Mouse (Mus musculus): ENCODE measurements around the gene Cntn2. TPM values are rescaled to one million over a fixed set of nuclear protein-coding genes. Genes with fewer than 3 reads are reported as not detected.

Gene Cntn2
- total RNA-seq, 2 experiments from 2014 or later = 69.3 to 69.6 TPM

DNA sequence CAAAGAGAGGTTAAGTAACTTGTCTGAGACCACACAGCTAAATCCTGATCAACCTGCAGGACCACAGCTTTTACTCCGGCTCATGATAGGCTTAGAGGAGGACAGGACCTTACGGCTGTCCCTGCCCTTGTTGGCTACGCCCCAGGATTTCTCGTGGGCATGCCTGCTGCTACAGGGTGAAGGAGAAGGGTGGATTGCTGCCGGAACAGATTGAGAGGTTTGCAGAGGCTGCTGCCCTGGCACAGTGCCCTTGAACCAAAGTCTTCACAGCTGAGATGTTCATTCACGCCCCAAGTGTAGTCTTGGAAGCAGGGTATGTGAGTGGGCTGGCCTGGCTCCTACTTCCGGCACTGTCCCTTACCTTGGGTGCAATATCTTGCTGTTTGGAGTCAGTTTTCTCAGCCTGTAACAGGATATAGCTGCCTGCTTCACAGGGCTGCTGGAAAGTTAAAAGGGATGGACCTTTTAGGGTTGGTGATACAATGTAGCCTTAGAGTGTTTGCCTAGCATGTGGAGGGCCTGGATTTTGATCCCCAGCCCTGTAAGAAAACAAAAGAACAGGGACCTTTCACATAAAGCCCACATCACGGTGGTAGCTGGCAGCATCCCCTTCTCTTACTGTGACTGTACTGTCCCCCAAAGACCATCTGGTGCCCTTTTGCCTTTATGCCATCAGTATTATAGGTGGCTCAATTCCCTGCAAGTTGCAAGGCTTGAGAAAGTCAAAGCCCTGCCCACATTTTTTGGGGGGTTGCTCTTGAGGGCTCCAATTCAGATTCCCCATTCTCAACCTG, 18.0 kb upstream of the Cntn2 start:
- no peak for DNase-seq (ENCODE audit: extremely low spot score in 1 of 2, low spot score in 1 of 2)

DNA sequence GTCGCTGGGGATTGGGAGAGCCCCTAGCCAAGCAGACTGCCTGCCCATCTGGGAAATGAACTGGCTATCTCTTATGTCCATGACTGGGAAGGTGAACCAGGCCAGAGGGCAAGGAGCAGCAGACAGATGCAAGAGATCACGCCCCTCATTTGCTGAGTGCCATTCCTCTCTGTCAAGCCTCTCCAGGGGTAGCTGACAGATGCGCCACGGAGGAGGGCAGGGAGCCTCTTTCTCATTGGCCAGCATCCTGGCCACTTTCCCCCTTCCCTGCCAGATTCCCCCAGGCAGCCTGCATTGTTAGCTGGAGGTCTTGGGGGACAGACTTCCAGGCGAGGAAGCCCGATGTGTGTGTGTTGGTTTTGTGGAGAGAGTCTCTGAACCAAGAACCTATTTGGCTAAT, 16.0 kb upstream of the Cntn2 start:
- no peak for DNase-seq (ENCODE audit: extremely low spot score in 1 of 2, low spot score in 1 of 2)

DNA sequence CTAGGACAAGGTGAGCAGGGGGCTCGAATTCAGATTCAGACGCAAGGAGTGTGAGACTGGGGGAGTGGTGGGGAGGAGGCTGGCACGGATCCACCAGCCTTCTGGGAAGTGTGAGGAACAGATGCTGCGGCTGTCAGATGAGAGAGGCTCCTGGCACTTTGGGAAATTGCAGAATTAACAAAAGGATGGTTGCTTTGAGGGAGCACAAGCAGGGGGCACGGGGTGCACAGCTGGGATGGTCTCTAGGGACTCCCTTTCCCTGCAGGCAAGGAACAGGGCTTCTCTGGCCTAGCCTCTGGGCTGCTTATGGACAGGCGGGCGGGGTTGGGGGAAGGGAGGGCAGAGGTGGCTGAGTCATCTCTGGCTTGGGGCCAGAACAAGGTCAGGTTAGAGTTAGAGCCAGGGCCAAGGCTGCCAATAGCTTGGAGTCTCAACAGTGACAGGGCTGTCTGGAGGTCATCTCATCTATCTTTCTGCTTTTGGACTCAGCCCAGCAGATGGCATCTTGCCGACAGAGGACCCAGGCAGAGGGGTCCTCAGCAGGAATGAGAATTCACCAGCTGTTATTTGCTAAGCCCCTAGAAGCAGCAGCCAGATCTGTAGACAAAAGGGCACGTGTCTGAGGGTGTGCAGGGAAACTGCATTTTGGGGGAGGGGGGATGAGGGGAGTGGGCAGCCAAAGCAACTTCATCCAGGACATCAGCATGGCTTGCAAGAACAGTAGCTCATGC, 15.0 kb upstream of the Cntn2 start:
- no peak for DNase-seq (ENCODE audit: extremely low spot score in 1 of 2, low spot score in 1 of 2)

DNA sequence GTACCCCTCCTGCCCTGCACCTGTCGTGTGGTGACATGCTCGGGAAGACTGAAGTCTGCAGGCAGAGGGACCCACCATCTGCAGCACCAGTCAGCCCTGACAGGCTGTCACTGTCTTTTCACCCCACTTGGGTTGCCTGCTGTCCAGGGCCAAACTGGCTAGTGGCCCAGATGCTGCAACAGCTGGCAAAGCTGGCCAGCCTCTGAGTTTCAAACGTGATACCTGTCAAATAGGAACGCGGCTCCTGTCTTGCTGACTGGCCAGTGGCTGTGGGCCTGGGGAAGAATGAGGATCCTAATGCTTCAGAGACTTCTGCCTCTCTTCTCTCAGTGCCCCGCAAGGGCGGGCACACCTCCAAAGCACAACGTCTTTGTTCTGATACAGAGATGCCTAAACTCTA, 733 bp upstream of the Cntn2 start:
- DNase-seq (ENCODE audit: extremely low spot score in 1 of 2, low spot score in 1 of 2) = no peak

DNA sequence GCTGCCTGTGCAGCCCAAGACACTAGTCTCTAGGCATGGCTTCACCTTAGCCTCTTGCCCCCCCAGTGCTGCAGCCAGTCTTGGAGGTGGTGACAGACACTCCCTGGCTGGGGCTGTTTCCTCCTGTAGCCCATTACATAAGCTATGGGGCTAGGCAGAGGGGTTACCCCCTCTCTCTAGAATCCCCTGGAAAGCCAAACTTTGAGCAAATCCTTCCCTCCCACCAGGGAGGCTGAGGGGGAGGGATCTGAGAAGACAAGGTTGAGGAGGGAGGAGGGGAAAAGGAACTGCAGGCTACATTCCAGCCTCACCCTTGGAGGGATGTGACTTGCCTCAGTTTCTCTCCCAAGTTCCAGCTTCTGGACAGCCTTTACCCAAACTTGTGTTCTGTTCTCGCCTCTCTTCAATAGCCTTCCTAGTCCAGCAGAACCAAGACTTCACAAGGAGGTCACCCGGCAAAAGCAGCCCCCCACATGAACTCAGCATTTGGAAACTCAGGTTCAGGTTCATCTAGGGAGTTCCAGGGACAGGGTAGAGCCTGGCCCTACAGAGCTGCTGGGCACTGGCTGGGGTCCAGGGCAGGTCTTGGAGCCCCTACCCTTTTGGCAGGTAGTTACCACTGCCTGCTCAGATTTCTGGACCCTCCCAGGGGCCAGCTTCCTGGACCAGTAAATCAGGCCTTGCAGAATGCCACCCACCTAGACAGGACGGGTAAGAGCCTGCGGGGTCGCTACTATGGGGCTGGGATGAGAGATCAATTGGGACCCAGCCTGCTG, 1.0 kb downstream of the Cntn2 start:
- no peak for DNase-seq (ENCODE audit: extremely low spot score in 1 of 2, low spot score in 1 of 2)

DNA sequence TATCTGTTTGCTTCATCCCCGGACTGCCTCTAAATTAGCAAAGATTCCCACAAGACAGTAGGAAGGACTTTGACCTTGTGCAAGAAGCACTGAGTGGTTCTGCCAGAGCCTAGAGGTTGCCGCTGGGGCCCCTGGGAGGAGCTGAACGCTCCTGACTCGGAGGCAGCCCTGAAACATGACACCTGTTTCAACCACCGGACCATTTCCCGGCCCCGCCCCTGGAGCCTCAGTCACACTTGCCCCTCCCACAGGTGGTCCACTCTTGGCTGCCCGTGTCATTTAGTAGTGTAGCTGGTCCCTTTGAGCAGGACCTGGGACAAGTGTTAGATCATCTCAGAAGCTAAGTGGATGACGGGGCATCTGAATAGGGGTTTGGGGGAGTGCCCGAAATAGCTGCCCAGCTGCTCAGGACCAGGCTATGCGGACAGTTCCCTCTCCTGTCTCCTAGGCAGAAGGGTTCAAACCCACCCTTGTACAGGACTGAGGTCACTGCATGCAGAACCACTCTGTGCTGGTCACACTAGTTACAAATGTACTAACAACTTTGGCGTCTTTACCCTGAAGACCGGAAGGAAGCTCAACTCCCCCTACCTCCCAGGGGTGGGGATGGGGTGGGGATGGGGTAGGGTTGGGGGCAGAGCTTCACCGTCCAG, 1.8 kb downstream of the Cntn2 start:
- DNase-seq (ENCODE audit: extremely low spot score in 1 of 2, low spot score in 1 of 2) = no peak

DNA sequence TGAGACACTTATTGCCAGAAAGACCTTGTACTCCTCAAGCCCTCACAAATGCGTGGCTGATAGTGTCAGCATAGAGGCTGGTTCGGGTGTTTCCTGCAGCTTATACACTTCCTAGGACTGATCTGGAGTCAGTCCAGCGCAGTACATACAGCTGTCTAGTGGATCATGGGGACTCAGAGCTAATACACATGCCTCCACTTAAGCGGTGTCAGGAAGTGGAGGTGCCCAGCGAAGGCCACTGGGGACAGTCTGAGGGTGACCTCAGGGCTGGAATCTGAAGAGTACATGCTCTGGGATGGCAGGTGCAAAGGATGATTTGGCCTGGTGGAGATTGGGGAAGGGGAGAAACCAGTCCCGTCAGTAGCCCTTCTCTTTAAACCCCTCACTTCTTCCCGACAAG, 2.4 kb downstream of the Cntn2 start:
- DNase-seq (ENCODE audit: extremely low spot score in 1 of 2, low spot score in 1 of 2) = no peak

DNA sequence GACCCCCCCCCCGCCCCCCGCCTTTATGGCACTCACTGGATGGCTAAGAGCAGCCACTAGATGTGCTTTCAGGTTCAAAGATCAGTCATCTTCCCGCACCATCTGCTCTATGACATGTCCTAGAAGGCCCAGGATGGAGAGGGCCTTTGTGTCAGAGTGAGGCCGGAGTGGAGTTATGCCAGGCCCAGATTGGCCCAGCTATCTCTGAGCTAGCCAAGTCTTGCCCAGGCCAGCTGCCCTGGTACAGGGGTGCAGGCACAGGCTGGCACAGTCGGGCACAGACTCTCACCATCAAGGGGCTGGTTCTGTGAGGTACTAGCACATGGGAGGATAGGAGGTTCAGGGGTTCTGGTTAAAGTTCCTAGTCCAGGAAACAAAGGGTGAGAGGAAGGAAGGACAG, 5.3 kb downstream of the Cntn2 start:
- no peak for DNase-seq (ENCODE audit: extremely low spot score in 1 of 2, low spot score in 1 of 2)

DNA sequence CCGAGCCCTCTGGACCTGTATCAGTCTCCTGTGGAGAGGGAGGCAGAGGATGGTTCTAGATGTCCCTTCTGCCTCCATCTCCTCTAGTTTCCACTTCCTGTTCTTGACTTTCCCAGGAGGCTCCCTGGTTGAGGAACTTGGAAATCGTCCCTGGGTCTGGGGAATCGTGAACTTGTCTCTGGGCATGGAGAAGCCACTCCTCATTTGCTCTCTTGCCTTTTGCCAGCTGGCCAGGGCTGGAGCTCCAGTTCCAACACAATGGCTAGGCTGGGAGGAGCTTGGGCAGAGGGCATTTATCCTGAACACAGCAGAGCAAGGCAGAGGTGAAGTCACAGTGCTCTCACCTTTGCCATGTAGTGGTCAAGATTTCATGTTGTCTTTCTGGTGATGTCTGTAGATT, 6.6 kb downstream of the Cntn2 start:
- DNase-seq (ENCODE audit: extremely low spot score in 1 of 2, low spot score in 1 of 2) = no peak

DNA sequence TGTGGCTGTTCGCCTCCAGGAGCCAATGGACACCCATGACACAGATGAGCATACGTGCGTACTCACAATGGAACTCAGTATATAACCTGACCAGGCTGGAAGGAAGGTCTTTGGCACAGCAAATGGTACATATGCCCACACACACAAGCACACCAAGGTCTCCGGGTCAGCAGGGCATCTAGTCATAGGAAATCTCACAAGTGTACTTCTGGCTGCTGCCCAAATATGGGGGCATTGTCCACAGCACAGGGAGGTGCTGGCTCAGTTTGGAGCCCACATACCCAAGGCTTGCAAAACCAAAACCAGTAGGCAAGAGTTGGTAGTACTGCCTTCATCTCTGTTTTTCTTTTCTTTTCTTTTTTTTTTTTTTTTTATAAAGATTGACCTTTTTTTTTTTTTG, 7.5 kb downstream of the Cntn2 start:
- DNase-seq (ENCODE audit: extremely low spot score in 1 of 2, low spot score in 1 of 2) = no peak

DNA sequence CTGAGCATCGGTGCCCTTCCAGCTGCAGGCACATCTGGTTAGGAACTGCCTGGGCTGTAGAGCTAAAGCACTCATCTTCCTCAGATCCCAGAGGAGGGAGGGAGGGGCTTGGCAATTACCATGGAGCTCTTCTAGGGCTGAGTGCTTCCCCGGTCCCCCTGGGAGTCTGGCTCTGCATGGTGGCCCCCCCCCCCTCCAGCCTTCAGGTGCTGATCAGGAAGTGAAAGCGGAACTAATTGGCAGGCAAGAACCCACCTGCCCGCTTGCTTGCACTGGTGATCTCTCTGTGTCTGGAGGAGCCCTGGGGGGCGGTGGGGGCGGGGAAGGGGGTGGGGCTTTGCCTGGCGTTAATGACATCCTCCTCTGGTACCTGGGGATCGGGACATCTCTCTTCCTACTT, 9.2 kb downstream of the Cntn2 start:
- DNase-seq (ENCODE audit: extremely low spot score in 1 of 2, low spot score in 1 of 2) = no peak

DNA sequence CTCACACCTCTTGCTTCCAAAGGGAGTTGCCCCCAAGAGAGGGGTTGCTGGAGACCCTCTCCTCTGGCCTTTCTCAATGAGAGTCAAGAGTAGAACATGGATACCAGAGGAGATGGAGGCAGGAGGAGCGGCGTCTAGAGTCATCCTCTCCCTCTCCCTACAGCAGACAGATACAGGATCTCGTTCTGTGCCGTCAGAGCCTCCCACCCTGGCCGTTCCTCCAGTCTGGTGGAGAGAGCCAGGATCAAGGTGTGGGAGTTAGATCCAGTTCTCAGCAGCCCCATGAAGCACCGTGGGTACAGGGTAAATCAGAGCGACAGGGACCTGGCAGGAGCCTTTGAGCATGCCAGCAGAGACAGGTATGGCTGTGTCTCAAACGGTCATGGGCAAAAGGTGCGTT, 10.5 kb downstream of the Cntn2 start:
- DNase-seq (ENCODE audit: extremely low spot score in 1 of 2, low spot score in 1 of 2) = no peak

DNA sequence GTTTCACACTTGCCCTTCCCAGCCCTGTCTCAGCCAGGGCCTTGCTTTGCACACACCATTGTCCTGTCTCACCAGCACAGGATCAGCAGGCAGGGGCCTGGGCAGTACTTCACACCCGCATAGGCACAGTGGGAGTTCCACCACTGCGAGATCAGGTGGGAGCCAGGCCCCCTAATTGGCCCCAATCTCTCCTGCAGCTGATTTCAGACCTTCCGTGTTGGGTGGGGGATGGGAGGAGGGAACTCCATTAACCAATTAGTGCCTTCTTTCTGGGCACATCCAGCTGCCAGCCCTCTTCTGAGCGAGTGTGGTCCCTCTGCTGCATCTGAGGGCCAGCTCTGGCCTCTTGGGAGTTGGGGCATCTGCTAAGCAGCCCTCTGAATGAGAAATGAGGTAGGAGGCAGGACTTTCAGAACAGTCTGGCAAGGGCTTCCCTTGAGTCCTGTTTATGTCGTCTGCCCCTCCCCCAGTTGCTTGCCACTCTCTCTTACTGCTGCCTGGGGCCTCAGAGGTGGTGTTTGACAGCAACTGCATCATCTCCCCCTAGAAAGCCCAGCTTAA, 12.3 kb downstream of the Cntn2 start:
- DNase-seq (ENCODE audit: extremely low spot score in 1 of 2, low spot score in 1 of 2) = no peak

DNA sequence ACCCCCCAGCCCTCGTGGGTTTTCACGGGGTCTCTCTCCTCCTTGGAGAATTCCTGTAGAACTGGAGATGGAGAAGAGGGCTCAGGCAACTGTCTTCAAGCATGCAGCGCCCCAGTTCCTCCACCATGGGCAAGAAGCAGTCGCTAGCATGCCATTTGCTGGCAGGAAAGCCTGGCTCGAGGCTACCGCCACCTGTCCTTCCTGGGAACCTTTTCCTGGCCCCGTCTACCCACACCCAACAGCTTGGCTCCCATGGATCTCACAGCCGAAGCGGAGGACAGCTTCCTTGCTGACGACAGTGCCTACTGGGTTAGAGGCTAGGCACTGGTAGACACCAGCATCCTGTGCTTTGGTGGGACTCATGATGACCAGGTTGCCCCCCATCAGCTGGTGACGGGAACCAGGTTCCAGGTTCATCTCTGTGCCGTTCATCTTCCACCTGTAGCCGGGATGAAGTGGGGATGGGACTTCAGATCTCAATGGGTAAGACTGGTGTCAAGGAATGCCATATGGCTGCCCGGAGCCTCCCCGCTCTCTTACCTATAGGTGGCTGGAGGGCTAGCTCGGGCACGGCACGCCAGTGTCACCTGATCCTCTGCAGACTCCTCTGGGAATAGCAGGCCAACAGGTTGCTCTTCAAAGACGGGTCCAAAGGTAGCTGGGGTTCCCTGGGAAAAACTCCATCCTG, 14.3 kb downstream of the Cntn2 start:
- no peak for DNase-seq (ENCODE audit: extremely low spot score in 1 of 2, low spot score in 1 of 2)

DNA sequence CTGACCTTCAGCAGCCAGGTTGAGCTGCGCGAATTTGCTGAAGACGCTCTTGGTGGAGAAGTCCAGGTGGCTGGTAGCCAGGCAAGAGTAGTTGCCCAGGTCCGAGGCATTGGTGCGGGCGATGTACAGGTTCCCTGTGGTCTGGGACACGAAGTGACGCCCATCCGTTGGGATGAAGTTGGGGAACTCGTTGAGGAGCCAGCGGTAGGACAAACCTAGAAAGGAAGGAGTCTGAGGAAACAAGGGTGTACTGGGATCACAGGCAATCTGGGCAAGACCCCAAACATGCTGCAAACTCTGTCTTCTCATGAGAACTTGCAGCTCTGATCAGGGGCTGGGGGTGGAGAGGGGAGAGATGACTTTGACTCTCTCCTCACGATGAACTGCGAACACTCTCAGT, 15.0 kb downstream of the Cntn2 start:
- DNase-seq (ENCODE audit: extremely low spot score in 1 of 2, low spot score in 1 of 2) = no peak

DNA sequence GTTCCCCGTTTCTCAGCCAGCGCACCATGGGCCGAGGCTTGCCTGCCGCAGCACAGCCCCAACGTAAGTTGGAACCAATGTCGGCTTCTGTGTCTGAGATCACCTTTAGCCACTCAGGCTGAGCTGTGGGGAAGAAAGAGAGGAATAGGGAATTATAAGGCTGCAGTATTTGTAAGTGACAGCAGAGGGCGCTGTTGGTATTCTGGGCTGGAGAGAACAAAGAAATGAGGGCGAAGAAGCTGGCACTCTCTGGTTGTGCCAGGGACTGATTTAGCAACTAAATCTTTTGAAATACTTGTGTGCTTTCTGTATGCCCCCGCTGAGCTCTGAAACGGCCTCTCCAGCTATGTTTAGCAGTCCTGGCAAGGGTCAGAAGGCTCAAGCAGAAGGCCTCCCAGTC, 17.2 kb downstream of the Cntn2 start:
- peak; percentile 75 to 89 for DNase-seq (ENCODE audit: extremely low spot score in 1 of 2, low spot score in 1 of 2)

DNA sequence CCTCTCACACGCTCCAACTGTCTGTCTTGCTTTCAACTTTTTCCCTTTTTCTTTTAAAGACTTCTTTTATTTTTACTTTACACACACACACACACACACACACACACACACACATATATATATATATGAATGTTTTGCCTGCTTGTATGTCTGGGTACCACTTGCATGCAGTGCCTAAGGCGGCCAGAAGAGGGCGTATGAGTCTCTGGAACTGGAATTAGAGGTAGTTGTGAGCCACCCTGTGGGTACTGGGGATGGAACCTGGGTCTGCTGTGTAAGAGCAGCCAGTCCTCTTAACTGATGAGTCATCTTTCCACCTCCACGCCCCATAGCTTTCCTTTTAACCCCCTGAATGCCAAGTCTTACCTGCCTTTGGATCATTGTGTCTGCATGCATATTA, 19.1 kb downstream of the Cntn2 start:
- DNase-seq (ENCODE audit: extremely low spot score in 1 of 2, low spot score in 1 of 2) = peak in 1 of 2 experiments; percentile 47

DNA sequence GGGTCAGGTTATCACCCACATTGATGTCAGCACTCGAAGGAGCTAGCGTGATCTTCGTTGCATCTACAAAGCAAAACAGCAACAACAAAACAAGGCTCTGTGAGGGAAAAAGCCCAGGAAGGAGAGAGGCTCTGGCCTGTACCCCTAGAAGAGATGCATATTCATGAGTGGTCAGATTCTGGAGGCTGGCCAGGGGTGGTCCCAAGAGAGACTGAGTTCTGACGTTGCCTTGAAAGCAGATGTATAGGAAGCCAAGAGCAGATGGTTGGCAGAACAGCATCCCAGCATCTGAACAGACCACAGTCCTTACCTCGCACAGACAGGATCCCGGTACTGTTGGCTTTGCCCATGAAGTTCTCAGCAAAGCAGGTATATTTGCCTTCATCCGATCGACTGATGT, 20.0 kb downstream of the Cntn2 start:
- no peak for DNase-seq (ENCODE audit: extremely low spot score in 1 of 2, low spot score in 1 of 2)

DNA sequence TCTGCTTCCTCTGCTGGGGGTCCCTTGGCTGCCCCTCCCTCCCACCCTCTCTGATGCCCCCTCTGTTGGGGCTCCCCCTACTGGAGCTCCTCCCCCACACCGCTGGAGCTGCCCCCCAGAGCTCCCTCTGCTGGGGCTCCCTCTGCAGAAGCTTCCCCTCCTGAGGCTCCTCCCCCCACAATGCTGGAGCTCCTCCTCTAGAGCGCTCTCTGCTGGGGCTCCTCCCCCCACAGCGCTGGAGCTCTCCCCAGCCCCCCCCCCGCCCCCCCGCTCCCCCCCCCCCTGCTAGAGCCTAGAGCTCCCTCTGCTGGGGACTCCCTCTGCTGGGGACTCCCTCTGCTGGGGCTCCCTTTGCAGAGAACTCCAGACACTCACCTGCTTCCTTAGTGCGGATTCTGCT, 22.3 kb downstream of the Cntn2 start:
- peak in 1 of 2 experiments; percentile 51 for DNase-seq (ENCODE audit: extremely low spot score in 1 of 2, low spot score in 1 of 2)

DNA sequence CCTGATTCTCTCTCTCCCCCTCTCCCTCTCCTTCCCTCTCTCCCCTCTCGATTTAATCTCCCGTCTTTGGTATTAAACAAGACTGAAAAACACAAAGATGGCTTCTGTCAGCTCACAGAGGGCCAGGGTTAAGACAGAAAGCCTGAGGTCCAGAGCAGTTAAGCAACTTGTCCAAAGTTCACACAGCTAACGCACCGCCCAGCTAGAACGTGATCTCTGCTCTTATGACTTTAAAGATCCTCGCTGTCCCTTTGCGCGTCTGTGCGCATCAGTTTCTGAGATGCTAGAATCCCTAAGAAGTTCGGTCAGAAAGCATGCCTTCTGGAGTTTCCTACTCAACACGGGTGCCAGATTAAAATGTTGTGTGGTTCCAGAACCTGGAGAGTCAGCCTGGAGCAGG, 23.3 kb downstream of the Cntn2 start:
- no peak for DNase-seq (ENCODE audit: extremely low spot score in 1 of 2, low spot score in 1 of 2)

All from layer of hippocampus, postnatal 25 days (tissue).